Comparison of ENCODE assay signal across 8 mouse cellular contexts in genomic region chr11:106999949-107000513, GRCm38 (mm10). TPM values are rescaled to one million over a fixed set of nuclear protein-coding genes. Genes with fewer than 3 reads are reported as not detected.
DNase-seq lines count a peak whose midpoint lies in the region; ATAC-seq and TF ChIP-seq lines count a peak whose summit lies in the region.

No protein-coding gene starts in this region.

- H3K27ac ChIP-seq in liver, adult 2 months (replicated peaks; ENCODE audit: insufficient read depth, low read depth, low read length): peak overlapping the region; percentile 87
- no peak overlapping the region for H3K27ac ChIP-seq in embryonic fibroblast, embryonic 13.5 days (ENCODE audit: insufficient read depth, low read length)
- 0 out of 2 replicates have a peak overlapping the region, but pooled peaks have one; percentile 20 for H3K27ac ChIP-seq in limb, embryonic 12.5 days
- H3K27ac ChIP-seq in olfactory bulb, adult 2 months (ENCODE audit: insufficient read depth, low read depth, low read length): peak overlapping the region; percentile 76; the same call in 1 of the 2 replicates

- H3K4me3 ChIP-seq in liver, adult 2 months (ENCODE audit: insufficient read depth, low read depth, low read length): no peak overlapping the region; the same call in 1 of the 2 replicates
- peak overlapping the region; percentile 32 for H3K4me3 ChIP-seq in embryonic fibroblast, embryonic 13.5 days (ENCODE audit: insufficient read depth, low read length)
- H3K4me3 ChIP-seq in limb, embryonic 12.5 days (replicated peaks): peak overlapping the region; percentile 99
- no peak overlapping the region for H3K4me3 ChIP-seq in olfactory bulb, adult 2 months (ENCODE audit: insufficient read depth, low read depth, low read length)

- TF ChIP-seq POLR2A in liver, adult 2 months (IDR thresholded peaks at IDR 0.05; ENCODE audit: extremely low read depth, insufficient read depth, low read length): no peak
- no peak for TF ChIP-seq POLR2A in embryonic fibroblast, embryonic 13.5 days (IDR thresholded peaks at IDR 0.05; ENCODE audit: low read depth, low read length)
- no peak for TF ChIP-seq POLR2A in olfactory bulb, adult 2 months (IDR thresholded peaks at IDR 0.05; ENCODE audit: insufficient read depth, low read depth, low read length)

- DNase-seq in liver, adult 2 months (ENCODE audit: extremely low read depth, low read depth, low spot score): no peak
- DNase-seq in liver (no peak), MN1 (ENCODE audit: low spot score) (no peak)
- DNase-seq in right cerebral cortex, postnatal 14 days: no peak
- DNase-seq in layer of hippocampus, postnatal 25 days (ENCODE audit: extremely low spot score in 1 of 2, low spot score in 1 of 2): no peak

- peaks cover 22% of the 10 kb centered on the region for H3K36me3 ChIP-seq in liver, adult 2 months (ENCODE audit: control insufficient read depth, insufficient read depth, low read length)
- H3K36me3 ChIP-seq in limb, embryonic 12.5 days: peaks cover 24% of the 10 kb centered on the region

- H3K79me2 ChIP-seq in liver, adult 2 months (ENCODE audit: control insufficient read depth, insufficient read depth, low read length): peaks cover 2% of the 10 kb centered on the region; the same call in 1 of the 2 replicates

- TF ChIP-seq CTCF in liver, adult 2 months (IDR thresholded peaks at IDR 0.05; ENCODE audit: low read depth, low read length): no peak
- no peak for TF ChIP-seq CTCF in embryonic fibroblast, embryonic 13.5 days (IDR thresholded peaks at IDR 0.05; ENCODE audit: borderline replicate concordance, insufficient read depth, low read length)
- TF ChIP-seq CTCF in olfactory bulb, adult 2 months (IDR thresholded peaks at IDR 0.05; ENCODE audit: insufficient read depth, low read depth, low read length): no peak

- no peaks in the 10 kb centered on the region for H3K27me3 ChIP-seq in liver, adult 2 months (ENCODE audit: control insufficient read depth, insufficient read depth, low read length)
- H3K27me3 ChIP-seq in limb, embryonic 12.5 days: no peaks in the 10 kb centered on the region

- ATAC-seq in limb, embryonic 12.5 days (ENCODE audit: insufficient number of reproducible peaks, insufficient read depth, low FRiP score, low TSS enrichment, low read depth): no peak

- peak overlapping the region; percentile 75 for H3K9ac ChIP-seq in liver, adult 2 months (ENCODE audit: low read depth, low read length)
- peak overlapping the region; percentile 52 for H3K9ac ChIP-seq in limb, embryonic 12.5 days (replicated peaks)

- H3K4me1 ChIP-seq in liver, adult 2 months (ENCODE audit: control insufficient read depth, insufficient read depth, low read length): peaks cover 6% of the 10 kb centered on the region
- H3K4me1 ChIP-seq in embryonic fibroblast, embryonic 13.5 days (ENCODE audit: control insufficient read depth, insufficient read depth, low read length): peaks cover 2% of the 10 kb centered on the region; the same call in 1 of the 2 replicates
- H3K4me1 ChIP-seq in limb, embryonic 12.5 days (replicated peaks): peaks cover 14% of the 10 kb centered on the region
- H3K4me1 ChIP-seq in olfactory bulb, adult 2 months (ENCODE audit: control insufficient read depth, insufficient read depth, low read length): peaks cover 6% of the 10 kb centered on the region; the same call in 1 of the 2 replicates

- no peaks in the 10 kb centered on the region for H3K9me3 ChIP-seq in limb, embryonic 12.5 days

- peak overlapping the region; percentile 55 for H3K4me2 ChIP-seq in limb, embryonic 12.5 days

- 77% methylated on average over 9 of the region's 9 CpGs for WGBS in liver, adult 2 months
- 85% methylated on average over 9 of the region's 9 CpGs for WGBS in limb, embryonic 12.5 days
- 82% methylated on average over 9 of the region's 9 CpGs for WGBS in olfactory bulb, adult 2 months

RNA-seq across cellular contexts. Expression of gene Kpna2, which starts 0.7 kb away (rescaled TPM):
- total RNA-seq in liver, adult 2 months (2014; rRNA removed): 28.0 and 32.2 TPM in 2 replicates
- polyA plus RNA-seq in liver, adult 2 months (2012; rRNA removed): 17.0 and 20.9 TPM in 2 replicates
- polyA plus RNA-seq in embryonic fibroblast, embryonic 13.5 days (2011; ENCODE audit: insufficient read length, low read depth, missing spikeins): 215 and 225 TPM in 2 replicates
- polyA plus RNA-seq in limb, embryonic 12.5 days (2016; fragmentation: Nextera tagmentation; extraction: Ambion mirVana): 501 and 513 TPM in 2 replicates
- not detected in 2 replicates for polyA plus RNA-seq in olfactory bulb, adult 2 months (2012; ENCODE audit: insufficient read depth, insufficient read length, low replicate concordance, missing spikeins)
- total RNA-seq in layer of hippocampus, postnatal 25 days (2021): 10 to 100 TPM; 22.0 to 26.8 TPM

RNA-seq across cellular contexts. Expression of gene 1810010H24Rik, which starts 25.4 kb away (rescaled TPM):
- total RNA-seq in liver, adult 2 months (2014; rRNA removed): 3.0 and 3.5 TPM in 2 replicates
- polyA plus RNA-seq in liver, adult 2 months (2012; rRNA removed): 2.8 and 3.4 TPM in 2 replicates
- polyA plus RNA-seq in embryonic fibroblast, embryonic 13.5 days (2011; ENCODE audit: insufficient read length, low read depth, missing spikeins): 0.60 and 1.4 TPM in 2 replicates
- 1.8 and 2.0 TPM in 2 replicates for polyA plus RNA-seq in limb, embryonic 12.5 days (2016; fragmentation: Nextera tagmentation; extraction: Ambion mirVana)
- polyA plus RNA-seq in olfactory bulb, adult 2 months (2012; ENCODE audit: insufficient read depth, insufficient read length, low replicate concordance, missing spikeins): not detected in 2 replicates
- total RNA-seq in layer of hippocampus, postnatal 25 days (2021): 1 to 10 TPM; 3.1 to 3.6 TPM

Comparison
In these comparisons a context has a peak if more than half of its experiments do, and no peak if none do; other contexts are left out.
1. H3K4me3 ChIP-seq: peak in embryonic fibroblast, embryonic 13.5 days (single experiment) and limb, embryonic 12.5 days (single experiment); none in liver, adult 2 months (single experiment) and olfactory bulb, adult 2 months (single experiment).